ENCODE assay signal across 15 mouse cellular contexts in genomic region chr7:19540771-19541566, GRCm38 (mm10). TPM values are rescaled to one million over a fixed set of nuclear protein-coding genes. Genes with fewer than 3 reads are reported as not detected.
DNase-seq lines count a peak whose midpoint lies in the region; ATAC-seq and TF ChIP-seq lines count a peak whose summit lies in the region.
"Had no signal": no experiment of that assay in that cellular context is flagged by ENCODE, and none has a peak within 500 bp of the region (broad histone marks: within the 10 kb centered on the region; RNA-seq: fewer than 3 reads in every experiment).

No protein-coding gene starts in this region.

- no peaks in the 10 kb centered on the region for H3K9me3 ChIP-seq in liver, embryonic 12.5 days (replicated peaks)
- no peaks in the 10 kb centered on the region for H3K9me3 ChIP-seq in liver, postnatal 0 days (ENCODE audit: low read length)
- H3K9me3 ChIP-seq: embryonic facial prominence, embryonic 15.5 days; heart, embryonic 13.5 days had no signal

- TF ChIP-seq EP300 in liver, postnatal 0 days (IDR thresholded peaks at IDR 0.05; ENCODE audit: low read depth): no peak

- H3K36me3 ChIP-seq in liver, adult 2 months (ENCODE audit: control insufficient read depth, insufficient read depth, low read length): no peaks in the 10 kb centered on the region
- H3K36me3 ChIP-seq in liver, embryonic 12.5 days: peaks cover 28% of the 10 kb centered on the region
- H3K36me3 ChIP-seq in liver, postnatal 0 days (replicated peaks; ENCODE audit: insufficient read depth, low read length): peaks cover 3% of the 10 kb centered on the region
- H3K36me3 ChIP-seq: embryonic facial prominence, embryonic 15.5 days had no signal

- no peak for TF ChIP-seq POLR2A in liver, adult 2 months (IDR thresholded peaks at IDR 0.05; ENCODE audit: extremely low read depth, insufficient read depth, low read length)

- TF ChIP-seq CTCF in liver, adult 2 months (IDR thresholded peaks at IDR 0.05; ENCODE audit: low read depth, low read length): no peak
- TF ChIP-seq CTCF in liver, postnatal 0 days (IDR thresholded peaks at IDR 0.05; ENCODE audit: low read depth): no peak

- peaks cover 6% of the 10 kb centered on the region for H3K4me1 ChIP-seq in liver, adult 2 months (ENCODE audit: control insufficient read depth, insufficient read depth, low read length)
- H3K4me1 ChIP-seq in liver, embryonic 12.5 days: peaks cover 29% of the 10 kb centered on the region
- H3K4me1 ChIP-seq in liver, postnatal 0 days (ENCODE audit: insufficient read depth): peaks cover 11% of the 10 kb centered on the region

- no peak overlapping the region for H3K27ac ChIP-seq in liver, adult 2 months (replicated peaks; ENCODE audit: insufficient read depth, low read depth, low read length)
- no peak overlapping the region for H3K27ac ChIP-seq in liver, embryonic 12.5 days
- H3K27ac ChIP-seq in liver, postnatal 0 days (ENCODE audit: low read depth): no peak overlapping the region
- H3K27ac ChIP-seq: heart, embryonic 13.5 days; hindbrain, embryonic 14.5 days; macrophage had no signal

- peak; percentile 39 for DNase-seq in gastrocnemius, postnatal 25 days
- no peak for DNase-seq in gastrocnemius, postnatal 10 days
- peak; percentile 72 for DNase-seq in liver, adult 2 months (ENCODE audit: extremely low read depth, low read depth, low spot score)
- peak; percentile 73 to 81 for DNase-seq in lung, adult 18-20 months
- no peak for DNase-seq in thymus, postnatal 36 days
- no peak for DNase-seq in liver, postnatal 0 days
- DNase-seq: adrenal gland, postnatal 14 days; right cerebral cortex, postnatal 14 days had no signal

- H3K79me2 ChIP-seq in liver, adult 2 months (ENCODE audit: control insufficient read depth, insufficient read depth, low read length): peaks cover 72% of the 10 kb centered on the region

- no peaks in the 10 kb centered on the region for H3K27me3 ChIP-seq in liver, adult 2 months (ENCODE audit: control insufficient read depth, insufficient read depth, low read length)
- no peaks in the 10 kb centered on the region for H3K27me3 ChIP-seq in liver, embryonic 12.5 days (replicated peaks)
- no peaks in the 10 kb centered on the region for H3K27me3 ChIP-seq in liver, postnatal 0 days (ENCODE audit: insufficient read depth, low read length)
- H3K27me3 ChIP-seq: embryonic facial prominence, embryonic 15.5 days; heart, embryonic 13.5 days had no signal

- H3K4me3 ChIP-seq in liver, adult 2 months (ENCODE audit: insufficient read depth, low read depth, low read length): no peak overlapping the region
- H3K4me3 ChIP-seq in liver, embryonic 12.5 days: no peak overlapping the region
- no peak overlapping the region for H3K4me3 ChIP-seq in liver, postnatal 0 days (ENCODE audit: low read depth, low read length)
- H3K4me3 ChIP-seq: embryonic facial prominence, embryonic 15.5 days; heart, embryonic 13.5 days had no signal

- no peak overlapping the region for H3K9ac ChIP-seq in liver, adult 2 months (ENCODE audit: low read depth, low read length)
- no peak overlapping the region for H3K9ac ChIP-seq in liver, embryonic 12.5 days
- H3K9ac ChIP-seq in liver, postnatal 0 days (replicated peaks): no peak overlapping the region
- H3K9ac ChIP-seq: embryonic facial prominence, embryonic 15.5 days; hindbrain, embryonic 14.5 days had no signal

- H3K4me2 ChIP-seq in liver, embryonic 12.5 days: no peak overlapping the region
- H3K4me2 ChIP-seq in liver, postnatal 0 days (ENCODE audit: low read depth, low read length): no peak overlapping the region
- H3K4me2 ChIP-seq: embryonic facial prominence, embryonic 15.5 days; heart, embryonic 13.5 days; hindbrain, embryonic 14.5 days had no signal

- no peak for ATAC-seq in liver, embryonic 12.5 days
- ATAC-seq in liver, postnatal 0 days: no peak

- 31% methylated on average over 2 of the region's 2 CpGs for WGBS in liver, adult 2 months
- 88% methylated on average over 2 of the region's 2 CpGs for WGBS in liver, embryonic 12.5 days (ENCODE audit: insufficient replicate concordance)
- WGBS in liver, postnatal 0 days (ENCODE audit: insufficient replicate concordance): 83% methylated on average over 2 of the region's 2 CpGs

RNA-seq across cellular contexts. Expression of gene Ppp1r37, which starts 21.9 kb away (rescaled TPM):
- 10 to 100 TPM; 34.5 to 38.6 TPM for total RNA-seq in gastrocnemius, postnatal 25 days (2021)
- 10 to 100 TPM; 38.7 to 41.1 TPM for total RNA-seq in gastrocnemius, postnatal 10 days (2021)
- 25.0 and 25.6 TPM in 2 replicates for total RNA-seq in liver, adult 2 months (2014; rRNA removed)
- polyA plus RNA-seq in liver, adult 2 months (2012; rRNA removed): 82.3 and 84.2 TPM in 2 replicates
- polyA plus RNA-seq in liver, embryonic 12.5 days (2016; fragmentation: Nextera tagmentation; extraction: Ambion mirVana): 19.1 and 20.2 TPM in 2 replicates
- polyA plus RNA-seq in liver, postnatal 0 days (2015; fragmentation: Nextera tagmentation; extraction: Ambion mirVana): 8.1 and 8.3 TPM in 2 replicates

RNA-seq across cellular contexts. Expression of gene Nkpd1, which starts 23.3 kb away (rescaled TPM):
- not detected for total RNA-seq in gastrocnemius, postnatal 25 days (2021)
- not detected for total RNA-seq in gastrocnemius, postnatal 10 days (2021)
- total RNA-seq in liver, adult 2 months (2014; rRNA removed): not detected in 2 replicates
- not detected in 2 replicates for polyA plus RNA-seq in liver, adult 2 months (2012; rRNA removed)
- not detected in 2 replicates for polyA plus RNA-seq in liver, embryonic 12.5 days (2016; fragmentation: Nextera tagmentation; extraction: Ambion mirVana)
- not detected in 2 replicates for polyA plus RNA-seq in liver, postnatal 0 days (2015; fragmentation: Nextera tagmentation; extraction: Ambion mirVana)
- total RNA-seq: neutrophil, adult 5-6 weeks had no signal
- polyA plus RNA-seq: heart, embryonic 13.5 days; macrophage had no signal

RNA-seq across cellular contexts. Expression of gene Trappc6a, which starts 32.8 kb away (rescaled TPM):
- 10 to 100 TPM in 1 of 2 experiments, 1 to 10 TPM in 1; 8.8 to 10.6 TPM for total RNA-seq in gastrocnemius, postnatal 25 days (2021)
- total RNA-seq in gastrocnemius, postnatal 10 days (2021): 10 to 100 TPM; 24.6 to 26.5 TPM
- 19.9 and 25.5 TPM in 2 replicates for total RNA-seq in liver, adult 2 months (2014; rRNA removed)
- 58.0 and 58.2 TPM in 2 replicates for polyA plus RNA-seq in liver, adult 2 months (2012; rRNA removed)
- polyA plus RNA-seq in liver, embryonic 12.5 days (2016; fragmentation: Nextera tagmentation; extraction: Ambion mirVana): 68.4 and 68.6 TPM in 2 replicates
- 51.6 and 52.5 TPM in 2 replicates for polyA plus RNA-seq in liver, postnatal 0 days (2015; fragmentation: Nextera tagmentation; extraction: Ambion mirVana)

RNA-seq across cellular contexts. Expression of gene Bloc1s3, which starts 32.8 kb away (rescaled TPM):
- total RNA-seq in gastrocnemius, postnatal 25 days (2021): 1 to 10 TPM; 1.7 to 1.9 TPM
- 1 to 10 TPM; 2.2 to 2.4 TPM for total RNA-seq in gastrocnemius, postnatal 10 days (2021)
- total RNA-seq in liver, adult 2 months (2014; rRNA removed): 2.8 and 3.9 TPM in 2 replicates
- 6.2 and 7.3 TPM in 2 replicates for polyA plus RNA-seq in liver, adult 2 months (2012; rRNA removed)
- polyA plus RNA-seq in liver, embryonic 12.5 days (2016; fragmentation: Nextera tagmentation; extraction: Ambion mirVana): 2.1 TPM in 2 replicates
- 0.94 and 1.1 TPM in 2 replicates for polyA plus RNA-seq in liver, postnatal 0 days (2015; fragmentation: Nextera tagmentation; extraction: Ambion mirVana)

RNA-seq across cellular contexts. Expression of gene Zfp296, which starts 36.1 kb away (rescaled TPM):
- under 1 TPM; 0.28 to 0.40 TPM for total RNA-seq in gastrocnemius, postnatal 25 days (2021)
- under 1 TPM; 0.21 to 0.23 TPM for total RNA-seq in gastrocnemius, postnatal 10 days (2021)
- 0.40 and 0.83 TPM in 2 replicates for total RNA-seq in liver, adult 2 months (2014; rRNA removed)
- polyA plus RNA-seq in liver, adult 2 months (2012; rRNA removed): 0.93 and 1.3 TPM in 2 replicates
- 1.5 TPM in 2 replicates for polyA plus RNA-seq in liver, embryonic 12.5 days (2016; fragmentation: Nextera tagmentation; extraction: Ambion mirVana)
- polyA plus RNA-seq in liver, postnatal 0 days (2015; fragmentation: Nextera tagmentation; extraction: Ambion mirVana): 0.89 and 1.2 TPM in 2 replicates
- polyA plus RNA-seq: midbrain, postnatal 0 days had no signal

Comparison
In these comparisons a context has a peak if more than half of its experiments do, and no peak if none do; other contexts are left out.
1. DNase-seq: peak in gastrocnemius, postnatal 25 days (single experiment), liver, adult 2 months (single experiment) and lung, adult 18-20 months (2 of 2); none in gastrocnemius, postnatal 10 days (single experiment), thymus, postnatal 36 days (0 of 2) and liver, postnatal 0 days (single experiment).